Mouse (Mus musculus): ENCODE results near the gene Dennd5a. TPM values are rescaled to one million over a fixed set of nuclear protein-coding genes. Genes with fewer than 3 reads are reported as not detected.
A peak's percentile ranks its signal among the peaks of the same experiment; 100 is the strongest.

The Dennd5a gene
- 66.6 and 67.6 TPM in 2 replicates for polyA plus RNA-seq (2012; rRNA removed)

- TF ChIP-seq CTCF (conservative IDR thresholded peaks at IDR 0.05; ENCODE audit: insufficient read depth, insufficient read length, low read depth, low read length), result no peak
- no peak for TF ChIP-seq POLR2A (IDR thresholded peaks at IDR 0.05; ENCODE audit: low read depth, low read length)
- Histone ChIP-seq H3K27ac (ENCODE audit: insufficient read depth, low read depth, low read length) (peak within 1 kb of the TSS; percentile 91), H3K4me3 (ENCODE audit: insufficient read depth, low read depth, low read length) (peak within 1 kb of the TSS; percentile 97), H3K4me1 (ENCODE audit: control insufficient read depth, insufficient read depth, low read length) (peaks cover 14% of the 10 kb centered on the region), H3K36me3 (ENCODE audit: control insufficient read depth, insufficient read depth, low read length) (no peaks in the 10 kb centered on the region), H3K27me3 (replicated peaks; ENCODE audit: control insufficient read depth, insufficient read depth, low read length) (no peaks in the 10 kb centered on the region)
- DNase-seq, result peak; percentile 85
- WGBS, result 2% methylated on average over 107 of the region's 107 CpGs
These were observed at the start of gene Dennd5a for GRCm38 (mm10) chr7:109959716-109960612. Dennd5a (minus strand) TSS chr7:109960470.

- WGBS, result 50% methylated on average over 6 of the region's 6 CpGs
- peak; percentile 43 for DNase-seq
- Histone ChIP-seq H3K4me1 (ENCODE audit: control insufficient read depth, insufficient read depth, low read length) (no peaks in the 10 kb centered on the region), H3K27ac (ENCODE audit: insufficient read depth, low read depth, low read length) (no peak overlapping the region), H3K36me3 (ENCODE audit: control insufficient read depth, insufficient read depth, low read length) (no peaks in the 10 kb centered on the region), H3K4me3 (ENCODE audit: insufficient read depth, low read depth, low read length) (no peak overlapping the region), H3K27me3 (replicated peaks; ENCODE audit: control insufficient read depth, insufficient read depth, low read length) (no peaks in the 10 kb centered on the region)
- TF ChIP-seq POLR2A (IDR thresholded peaks at IDR 0.05; ENCODE audit: low read depth, low read length) (no peak), CTCF (conservative IDR thresholded peaks at IDR 0.05; ENCODE audit: insufficient read depth, insufficient read length, low read depth, low read length) (no peak)
These were observed 48.8 kb upstream of the Dennd5a start for GRCm38 (mm10) chr7:110009084-110009483.

- H3K27ac ChIP-seq (ENCODE audit: insufficient read depth, low read depth, low read length), result no peak overlapping the region
- 89% methylated on average over 1 of the region's 1 CpGs for WGBS
- TF ChIP-seq CTCF (conservative IDR thresholded peaks at IDR 0.05; ENCODE audit: insufficient read depth, insufficient read length, low read depth, low read length), result no peak
- no peak for TF ChIP-seq POLR2A (IDR thresholded peaks at IDR 0.05; ENCODE audit: low read depth, low read length)
- no peak overlapping the region for H3K4me3 ChIP-seq (ENCODE audit: insufficient read depth, low read depth, low read length)
- no peak for DNase-seq
- H3K36me3 ChIP-seq (ENCODE audit: control insufficient read depth, insufficient read depth, low read length), result no peaks in the 10 kb centered on the region
- no peaks in the 10 kb centered on the region for H3K27me3 ChIP-seq (replicated peaks; ENCODE audit: control insufficient read depth, insufficient read depth, low read length)
- no peaks in the 10 kb centered on the region for H3K4me1 ChIP-seq (ENCODE audit: control insufficient read depth, insufficient read depth, low read length)
These were observed 48.2 kb upstream of the Dennd5a start for GRCm38 (mm10) chr7:110008513-110008912.

- H3K27ac ChIP-seq (ENCODE audit: insufficient read depth, low read depth, low read length), result no peak overlapping the region
- no peaks in the 10 kb centered on the region for H3K4me1 ChIP-seq (ENCODE audit: control insufficient read depth, insufficient read depth, low read length)
- DNase-seq, result no peak
- H3K36me3 ChIP-seq (ENCODE audit: control insufficient read depth, insufficient read depth, low read length), result no peaks in the 10 kb centered on the region
- no peak for TF ChIP-seq CTCF (conservative IDR thresholded peaks at IDR 0.05; ENCODE audit: insufficient read depth, insufficient read length, low read depth, low read length)
- no peak for TF ChIP-seq POLR2A (IDR thresholded peaks at IDR 0.05; ENCODE audit: low read depth, low read length)
- no peak overlapping the region for H3K4me3 ChIP-seq (ENCODE audit: insufficient read depth, low read depth, low read length)
- 84% methylated on average over 5 of the region's 5 CpGs for WGBS
- no peaks in the 10 kb centered on the region for H3K27me3 ChIP-seq (replicated peaks; ENCODE audit: control insufficient read depth, insufficient read depth, low read length)
These were observed 46.4 kb upstream of the Dennd5a start for GRCm38 (mm10) chr7:110006471-110007195.

- H3K4me1 ChIP-seq (ENCODE audit: control insufficient read depth, insufficient read depth, low read length), result no peaks in the 10 kb centered on the region
- TF ChIP-seq POLR2A (IDR thresholded peaks at IDR 0.05; ENCODE audit: low read depth, low read length), result no peak
- no peak for TF ChIP-seq CTCF (conservative IDR thresholded peaks at IDR 0.05; ENCODE audit: insufficient read depth, insufficient read length, low read depth, low read length)
- no peaks in the 10 kb centered on the region for H3K27me3 ChIP-seq (replicated peaks; ENCODE audit: control insufficient read depth, insufficient read depth, low read length)
- no peak for DNase-seq
- no peaks in the 10 kb centered on the region for H3K36me3 ChIP-seq (ENCODE audit: control insufficient read depth, insufficient read depth, low read length)
- no peak overlapping the region for H3K27ac ChIP-seq (ENCODE audit: insufficient read depth, low read depth, low read length)
- no peak overlapping the region for H3K4me3 ChIP-seq (ENCODE audit: insufficient read depth, low read depth, low read length)
These were observed 45.7 kb upstream of the Dennd5a start for GRCm38 (mm10) chr7:110005976-110006375.

- DNase-seq, result peak; percentile 86
- H3K4me1 ChIP-seq (ENCODE audit: control insufficient read depth, insufficient read depth, low read length), result no peaks in the 10 kb centered on the region
- no peaks in the 10 kb centered on the region for H3K36me3 ChIP-seq (ENCODE audit: control insufficient read depth, insufficient read depth, low read length)
- TF ChIP-seq CTCF (conservative IDR thresholded peaks at IDR 0.05; ENCODE audit: insufficient read depth, insufficient read length, low read depth, low read length) (no peak), POLR2A (IDR thresholded peaks at IDR 0.05; ENCODE audit: low read depth, low read length) (no peak)
- H3K27ac ChIP-seq (ENCODE audit: insufficient read depth, low read depth, low read length), result no peak overlapping the region
- H3K27me3 ChIP-seq (replicated peaks; ENCODE audit: control insufficient read depth, insufficient read depth, low read length), result no peaks in the 10 kb centered on the region
- H3K4me3 ChIP-seq (ENCODE audit: insufficient read depth, low read depth, low read length), result no peak overlapping the region
- 12% methylated on average over 20 of the region's 20 CpGs for WGBS
These were observed 42.7 kb upstream of the Dennd5a start for GRCm38 (mm10) chr7:110002968-110003367.

- Histone ChIP-seq H3K36me3 (ENCODE audit: control insufficient read depth, insufficient read depth, low read length) (no peaks in the 10 kb centered on the region), H3K4me3 (ENCODE audit: insufficient read depth, low read depth, low read length) (no peak overlapping the region), H3K4me1 (ENCODE audit: control insufficient read depth, insufficient read depth, low read length) (no peaks in the 10 kb centered on the region), H3K27me3 (replicated peaks; ENCODE audit: control insufficient read depth, insufficient read depth, low read length) (no peaks in the 10 kb centered on the region), H3K27ac (ENCODE audit: insufficient read depth, low read depth, low read length) (no peak overlapping the region)
- TF ChIP-seq POLR2A (IDR thresholded peaks at IDR 0.05; ENCODE audit: low read depth, low read length) (no peak), CTCF (conservative IDR thresholded peaks at IDR 0.05; ENCODE audit: insufficient read depth, insufficient read length, low read depth, low read length) (no peak)
- peak; percentile 7 for DNase-seq
These were observed 41.8 kb upstream of the Dennd5a start for GRCm38 (mm10) chr7:110002092-110002491.

Data from kidney, adult 2 months (tissue).